Mouse (Mus musculus) brain, adult 2 months (tissue): ENCODE measurements around the gene Apoa5.
"Not testable (repeated sequence)": the region's sequence is repeated elsewhere in the genome, so short reads cannot be mapped to it uniquely, and the experiment has no call there.

Experiments
- DNase-seq: peaks from one replicate; pipeline ENCODE4 v3.0.0; 2011; ENCODE audit warnings: low read depth, low spot score

The Apoa5 gene

GRCm38 (mm10) chr9:46261131-46261530, 7.3 kb upstream of the Apoa5 start:
- no peak for DNase-seq

DNA sequence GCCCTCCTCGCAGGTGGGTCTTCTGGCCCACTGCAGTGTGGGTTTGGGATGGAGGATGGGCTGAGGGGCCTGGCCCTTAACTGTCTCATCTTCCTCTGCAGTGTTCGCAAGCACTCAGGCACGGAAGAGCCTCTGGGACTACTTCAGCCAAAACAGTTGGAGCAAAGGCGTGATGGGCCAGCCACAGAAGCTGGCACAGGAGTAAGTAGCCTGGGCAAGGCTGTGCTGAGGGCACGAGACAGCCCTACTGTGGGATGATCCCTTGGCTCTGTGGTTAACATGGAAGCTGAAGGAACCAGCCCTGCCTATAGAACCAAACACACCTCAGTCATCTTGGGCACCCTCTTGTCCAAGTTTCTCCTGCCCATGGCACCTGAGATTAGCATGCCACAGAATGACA, 692 bp downstream of the Apoa5 start:
- DNase-seq, result no peak

- no peak for DNase-seq
Measured at GRCm38 (mm10) chr9:46270782-46271181, 2.3 kb downstream of the Apoa5 start.

DNA sequence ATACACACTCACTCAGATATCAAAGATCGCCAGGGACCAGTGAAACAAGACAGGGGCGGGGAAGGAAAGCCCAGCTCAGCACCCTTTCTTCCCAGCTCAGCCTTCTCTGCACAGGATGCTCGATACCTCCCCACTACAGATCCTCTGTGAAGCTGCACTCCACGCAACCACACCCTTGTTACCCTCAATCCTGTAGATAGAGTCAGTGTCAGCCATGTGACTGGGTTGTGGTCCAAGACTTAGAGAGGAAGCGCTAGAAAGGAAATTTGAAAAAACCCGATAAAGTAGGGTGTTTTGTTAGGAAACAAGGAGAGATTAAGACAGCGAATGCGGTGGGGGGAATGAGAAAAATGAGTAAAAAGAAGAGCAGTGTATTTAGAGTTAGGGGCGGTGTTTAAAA, 3.6 kb downstream of the Apoa5 start:
- DNase-seq, result no peak

DNA sequence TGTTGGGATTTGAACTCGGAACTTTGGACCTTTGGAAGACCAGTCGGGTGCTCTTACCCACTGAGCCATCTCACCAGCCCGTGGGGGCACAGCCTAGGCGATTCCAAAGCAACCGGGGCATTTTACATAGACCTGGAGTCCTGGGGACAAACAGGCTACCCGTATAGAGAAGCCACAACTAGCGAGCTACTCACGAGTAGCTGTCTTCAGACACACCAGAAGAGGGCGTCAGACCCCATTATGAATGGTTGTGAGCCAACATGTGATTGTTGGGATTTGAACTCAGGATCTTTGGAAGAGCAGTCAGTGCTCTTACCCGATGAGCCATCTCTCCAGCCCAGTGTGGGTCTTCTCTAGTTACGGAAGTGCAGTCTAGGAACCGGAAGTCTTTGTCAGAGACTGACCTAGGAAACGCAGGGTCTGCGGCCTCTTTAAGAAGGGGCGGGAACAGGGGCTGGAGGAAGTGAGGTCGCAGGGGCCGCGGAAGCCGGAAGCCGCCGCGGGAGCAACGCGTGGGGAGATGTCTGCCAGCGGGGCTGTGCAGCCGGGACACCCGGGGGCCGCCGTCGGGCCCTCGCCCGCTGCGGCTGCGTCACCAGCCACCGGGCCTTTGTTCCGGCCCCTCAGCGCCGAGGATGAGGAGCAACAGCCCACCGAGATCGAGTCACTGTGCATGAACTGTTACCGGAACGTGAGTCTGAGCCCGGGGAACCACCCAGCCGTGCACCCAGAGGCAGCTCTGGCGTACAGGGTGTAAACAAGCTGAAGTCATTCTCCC, 4.4 kb downstream of the Apoa5 start, which contains the start of gene Zpr1:
TSS of gene Zpr1 (plus strand) at position 388 of the 778 bp plus-strand sequence.
- DNase-seq, result peak; percentile 98

GRCm38 (mm10) chr9:46274494-46274893, 6.1 kb downstream of the Apoa5 start:
- DNase-seq, result no peak

GRCm38 (mm10) chr9:46282631-46283436, 14.4 kb downstream of the Apoa5 start, which contains the start of gene Bud13:
Gene Bud13 (plus strand): TSS chr9:46283008.
- peak; percentile 94 for DNase-seq

DNA sequence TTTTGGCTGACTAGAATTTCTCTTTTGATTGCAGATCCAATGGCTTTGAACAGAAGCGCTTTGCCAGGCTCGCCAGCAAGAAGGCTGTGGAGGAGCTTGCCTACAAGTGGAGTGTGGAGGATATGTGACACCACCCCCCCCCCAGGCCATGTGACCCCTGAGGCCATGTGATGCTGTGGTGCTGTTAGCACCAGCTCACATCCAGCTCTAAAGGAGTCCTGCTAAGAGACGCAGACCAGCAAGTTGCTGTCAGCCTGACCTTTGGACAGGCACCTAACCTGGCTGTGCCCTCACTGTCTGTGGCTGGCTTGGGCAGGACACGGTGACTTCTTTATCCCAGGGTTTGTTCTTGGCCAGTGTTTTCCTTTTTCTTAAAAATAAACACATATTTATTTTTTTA, 29.9 kb downstream of the Apoa5 start:
- no peak for DNase-seq

DNA sequence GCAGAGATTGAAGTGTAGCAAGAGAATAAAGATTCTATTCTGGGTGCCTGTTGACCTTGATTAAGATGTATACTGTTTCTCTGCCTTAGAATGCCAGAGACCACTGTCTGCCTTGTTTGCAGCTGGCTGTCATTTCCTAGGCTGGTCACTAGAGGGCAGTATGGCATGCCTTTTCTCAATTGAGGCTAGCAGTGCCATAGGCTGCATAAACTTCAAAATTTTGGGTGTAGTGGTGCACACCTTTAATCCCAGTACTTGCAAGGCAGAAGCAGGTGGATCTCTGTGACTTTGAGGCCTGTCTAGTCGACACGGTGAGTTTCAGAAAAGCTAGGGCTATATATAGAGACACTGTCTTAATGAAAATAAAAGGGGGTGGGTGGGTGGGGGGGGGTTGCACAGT, 33.7 kb downstream of the Apoa5 start:
- DNase-seq, result peak; percentile 74

GRCm38 (mm10) chr9:46309121-46309520, 40.7 kb downstream of the Apoa5 start:
- peak; percentile 60 for DNase-seq

DNA sequence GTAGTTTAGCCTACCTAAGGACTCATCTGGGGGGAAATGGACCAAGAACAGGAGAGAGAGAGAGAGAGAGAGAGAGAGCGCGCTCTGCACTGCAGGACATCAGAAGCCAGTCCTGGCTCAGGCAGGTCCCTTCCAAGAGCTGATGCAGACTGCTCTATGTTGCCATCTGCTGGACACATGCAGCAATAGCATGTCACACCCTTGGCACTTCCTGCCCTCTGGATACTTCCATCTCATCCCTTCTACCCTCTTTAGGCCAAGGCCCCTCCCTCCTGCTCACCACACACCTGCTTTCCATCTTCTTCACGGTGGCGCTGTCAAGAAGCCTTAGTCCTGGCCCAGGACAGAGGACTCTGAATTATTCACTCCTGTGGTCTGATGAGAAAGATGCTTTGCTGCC, 46.1 kb downstream of the Apoa5 start:
- peak; percentile 90 for DNase-seq

- DNase-seq, result no peak
Measured at GRCm38 (mm10) chr9:46314921-46315320, 46.5 kb downstream of the Apoa5 start.

DNA sequence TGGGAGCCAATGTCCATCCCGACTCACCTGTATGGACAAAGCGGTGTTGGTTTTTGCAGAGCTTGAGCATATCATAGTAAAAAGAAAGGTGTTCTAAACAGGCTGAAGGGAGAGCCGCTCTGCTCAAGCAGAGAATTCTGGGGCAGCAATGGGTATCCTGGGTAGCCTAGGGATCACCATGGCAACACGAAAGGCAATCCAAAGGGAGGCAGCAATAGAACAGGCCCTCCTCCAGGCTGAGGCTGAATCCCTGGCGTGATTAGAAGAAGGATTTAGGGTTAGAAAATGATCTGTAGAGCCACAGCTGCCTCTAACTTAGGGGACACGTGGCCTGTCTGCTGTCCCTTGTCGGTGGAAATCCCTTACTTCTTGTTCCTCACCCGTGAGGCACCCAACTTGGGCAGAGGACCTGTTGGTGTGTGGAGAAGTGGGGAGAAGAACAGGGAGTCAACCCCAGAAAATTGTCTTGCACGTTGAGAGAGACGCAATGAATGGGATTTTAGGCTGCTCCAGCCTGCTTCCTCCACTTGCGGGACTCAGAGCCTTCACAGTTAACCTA, 47.5 kb downstream of the Apoa5 start:
- DNase-seq, result peak; percentile 81

DNA sequence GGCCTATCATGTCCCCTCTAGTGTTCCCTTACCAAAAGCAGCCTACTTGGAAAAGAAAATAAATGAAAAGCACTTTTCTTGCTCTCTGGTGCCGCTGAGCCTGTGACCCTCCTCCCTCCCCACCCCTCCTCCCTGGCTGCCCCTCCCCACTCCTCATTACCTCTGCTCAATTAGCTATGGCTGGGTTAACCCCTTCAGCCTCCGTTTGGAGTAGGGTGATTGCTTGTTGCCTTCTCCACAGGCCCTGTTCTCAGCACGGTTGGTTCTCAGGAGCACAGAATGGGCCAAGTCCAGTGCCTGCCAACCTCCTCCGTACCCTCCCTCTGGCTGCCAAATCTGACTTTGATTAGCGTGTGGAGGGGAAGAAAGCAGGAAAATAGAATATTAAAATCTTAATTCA, 48.0 kb downstream of the Apoa5 start:
- no peak for DNase-seq

DNA sequence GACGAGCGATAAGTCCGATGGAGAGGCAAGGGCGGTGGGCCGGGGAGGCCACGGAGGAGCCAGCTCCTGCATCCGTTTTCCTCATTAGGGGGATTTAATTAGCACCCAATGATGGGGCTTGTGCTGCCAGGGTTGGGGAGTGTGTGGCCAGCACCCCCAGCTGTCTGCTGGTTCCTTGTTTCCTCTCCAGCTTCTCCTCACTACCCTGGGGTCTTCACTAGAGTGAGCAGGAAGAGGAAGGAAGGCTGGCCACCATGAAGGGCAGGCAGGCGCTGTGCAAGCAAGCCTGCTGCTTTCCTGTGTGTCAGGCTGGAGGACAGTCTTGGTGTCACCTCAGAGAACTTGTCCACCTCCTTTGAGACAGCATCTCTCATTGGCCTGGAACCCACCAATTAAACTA, 48.5 kb downstream of the Apoa5 start:
- no peak for DNase-seq

- no peak for DNase-seq
Measured at GRCm38 (mm10) chr9:46317957-46318356, 49.5 kb downstream of the Apoa5 start.

DNA sequence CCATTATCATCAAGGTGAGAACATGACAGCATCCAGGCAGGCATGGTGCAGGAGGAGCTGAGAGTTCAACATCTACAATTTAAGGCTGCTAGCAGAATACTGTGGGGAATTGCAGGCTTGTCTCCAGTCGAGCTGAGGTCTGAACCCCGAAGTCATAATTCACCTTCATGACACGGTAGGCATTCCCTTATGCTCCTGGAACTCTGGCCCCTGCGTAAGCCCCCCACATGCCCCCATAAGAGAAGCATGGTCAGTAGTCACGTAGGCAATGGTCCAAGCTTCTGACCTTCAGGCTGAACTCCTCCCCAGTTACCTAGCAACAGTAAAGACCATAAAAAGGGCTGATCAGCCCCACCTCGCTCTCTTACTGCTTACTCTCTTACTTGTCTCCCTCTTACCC, 51.5 kb downstream of the Apoa5 start, which contains the start of gene 4931429L15Rik:
TSS of gene 4931429L15Rik (minus strand) at position 101 of the 400 bp plus-strand sequence.
- DNase-seq, result not testable (repeated sequence)

DNA sequence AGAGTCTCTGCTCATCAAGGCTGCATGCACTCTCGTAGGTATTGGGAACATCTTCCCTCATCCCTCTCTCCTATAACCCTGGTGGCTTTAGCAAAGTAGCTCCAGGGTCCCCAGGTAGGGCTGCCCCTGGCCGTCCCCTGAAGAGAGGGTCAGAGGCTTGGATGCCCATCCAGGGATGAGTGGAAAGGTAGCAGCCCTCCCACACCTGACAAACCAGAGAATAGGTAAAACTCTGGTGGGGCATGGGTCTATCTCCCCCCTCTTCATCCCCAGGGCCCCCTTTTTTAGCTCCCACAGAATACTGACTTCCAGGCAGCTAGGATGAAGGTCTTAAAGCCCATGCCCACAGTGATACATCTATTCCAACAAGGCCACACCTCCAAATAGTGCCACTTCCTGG, 52.0 kb downstream of the Apoa5 start:
- no peak for DNase-seq
